Mouse (Mus musculus): ENCODE results near the gene Ddx43. TPM values are rescaled to one million over a fixed set of nuclear protein-coding genes. Genes with fewer than 3 reads are reported as not detected.
"Not testable (repeated sequence)": the region's sequence is repeated elsewhere in the genome, so short reads cannot be mapped to it uniquely, and the experiment has no call there.

Gene Ddx43
- polyA plus RNA-seq, 1 experiment from 2014 or later, result 0.34 TPM

- Histone ChIP-seq H3K4me2 (replicated peaks) (no peak overlapping the region), H3K4me3 (no peak overlapping the region), H3K27me3 (no peaks in the 10 kb centered on the region), H3K27ac (no peak overlapping the region), H3K36me3 (no peaks in the 10 kb centered on the region), H3K4me1 (no peaks in the 10 kb centered on the region), H3K9me3 (replicated peaks) (no peaks in the 10 kb centered on the region), H3K9ac (no peak overlapping the region)
- 81% methylated on average over 6 of the region's 6 CpGs for WGBS
- no peak for ATAC-seq (ENCODE audit: low FRiP score)
Measured at GRCm38 (mm10) chr9:78363374-78363773, 32.2 kb upstream of the Ddx43 start.

GRCm38 (mm10) chr9:78364701-78365100, 30.9 kb upstream of the Ddx43 start:
- no peak for ATAC-seq (ENCODE audit: low FRiP score)
- H3K9ac ChIP-seq, result no peak overlapping the region
- no peaks in the 10 kb centered on the region for H3K36me3 ChIP-seq
- no peaks in the 10 kb centered on the region for H3K4me1 ChIP-seq
- 85% methylated on average over 6 of the region's 6 CpGs for WGBS
- H3K9me3 ChIP-seq (replicated peaks), result no peaks in the 10 kb centered on the region
- no peak overlapping the region for H3K27ac ChIP-seq
- no peak overlapping the region for H3K4me3 ChIP-seq
- no peaks in the 10 kb centered on the region for H3K27me3 ChIP-seq
- H3K4me2 ChIP-seq (replicated peaks), result no peak overlapping the region

DNA sequence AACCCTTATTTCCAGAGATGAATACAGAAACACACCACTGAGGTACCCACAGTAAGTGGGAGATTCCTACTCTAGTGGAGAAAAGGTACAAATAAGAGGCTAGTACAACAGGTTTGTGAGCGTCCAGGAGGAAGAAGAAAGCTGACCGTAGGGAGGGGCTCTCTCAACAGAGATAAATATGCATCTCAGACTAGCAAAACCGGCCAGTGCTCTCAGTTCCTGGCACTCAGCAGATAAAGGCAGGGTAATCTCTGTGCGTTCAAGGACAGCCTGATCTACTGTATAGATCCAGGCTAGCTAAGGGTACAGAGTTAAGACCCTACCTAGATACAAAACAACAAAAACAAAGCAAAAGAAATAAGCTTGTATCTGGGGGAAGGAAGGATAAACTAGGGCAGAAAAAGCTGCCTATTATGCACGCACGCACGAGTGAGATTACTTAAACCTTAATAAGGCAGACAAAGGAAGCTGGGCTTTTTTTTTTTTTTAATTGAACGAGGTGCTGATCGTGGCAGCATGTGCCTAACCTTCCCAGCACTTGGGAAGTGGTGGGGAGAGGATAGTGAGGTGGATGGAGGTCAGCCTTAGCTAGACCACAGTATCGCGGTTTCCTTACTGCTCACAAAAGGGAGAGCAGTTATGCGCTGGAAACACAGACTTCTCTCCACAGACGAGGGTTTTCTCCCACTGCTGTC, 29.6 kb upstream of the Ddx43 start:
- H3K9me3 ChIP-seq (replicated peaks), result no peaks in the 10 kb centered on the region

DNA sequence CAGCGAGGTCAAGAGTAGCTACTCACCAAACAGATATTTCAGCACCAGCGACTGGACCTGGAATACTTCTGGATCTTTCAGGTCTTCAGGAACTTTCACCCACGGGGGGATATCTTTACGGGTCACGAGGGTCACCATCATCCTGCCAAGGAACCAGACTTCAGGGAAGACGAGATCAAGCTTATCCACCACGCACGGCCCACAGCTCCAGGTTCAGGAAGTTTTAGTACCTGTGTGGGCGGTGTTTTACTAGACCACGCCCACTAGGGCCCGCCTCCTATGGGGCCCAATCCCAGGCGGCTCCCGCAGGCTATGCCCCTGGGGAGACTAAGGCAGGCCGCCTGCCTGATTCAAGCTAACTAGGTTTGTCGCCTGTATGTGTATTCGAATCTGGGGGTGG, 27.6 kb upstream of the Ddx43 start, which contains the start of gene Dppa5a:
TSS of gene Dppa5a (minus strand) at position 219 of the 400 bp plus-strand sequence.
- H3K27ac ChIP-seq; H3K36me3 ChIP-seq; H3K9me3 ChIP-seq (replicated peaks); H3K4me2 ChIP-seq (replicated peaks); ATAC-seq (ENCODE audit: low FRiP score); H3K27me3 ChIP-seq; H3K9ac ChIP-seq; H3K4me3 ChIP-seq; H3K4me1 ChIP-seq: not testable (repeated sequence)
- 94% methylated on average over 16 of the region's 16 CpGs for WGBS

More for the DNA sequence above, 29.6 kb upstream of the Ddx43 start:
- H3K27ac ChIP-seq, result no peak overlapping the region
- no peak overlapping the region for H3K9ac ChIP-seq
- H3K4me3 ChIP-seq, result no peak overlapping the region
- H3K4me2 ChIP-seq (replicated peaks), result no peak overlapping the region
- ATAC-seq (ENCODE audit: low FRiP score), result no peak
- H3K27me3 ChIP-seq, result no peaks in the 10 kb centered on the region
- 87% methylated on average over 13 of the region's 13 CpGs for WGBS
- H3K4me1 ChIP-seq, result no peaks in the 10 kb centered on the region
- no peaks in the 10 kb centered on the region for H3K36me3 ChIP-seq

DNA sequence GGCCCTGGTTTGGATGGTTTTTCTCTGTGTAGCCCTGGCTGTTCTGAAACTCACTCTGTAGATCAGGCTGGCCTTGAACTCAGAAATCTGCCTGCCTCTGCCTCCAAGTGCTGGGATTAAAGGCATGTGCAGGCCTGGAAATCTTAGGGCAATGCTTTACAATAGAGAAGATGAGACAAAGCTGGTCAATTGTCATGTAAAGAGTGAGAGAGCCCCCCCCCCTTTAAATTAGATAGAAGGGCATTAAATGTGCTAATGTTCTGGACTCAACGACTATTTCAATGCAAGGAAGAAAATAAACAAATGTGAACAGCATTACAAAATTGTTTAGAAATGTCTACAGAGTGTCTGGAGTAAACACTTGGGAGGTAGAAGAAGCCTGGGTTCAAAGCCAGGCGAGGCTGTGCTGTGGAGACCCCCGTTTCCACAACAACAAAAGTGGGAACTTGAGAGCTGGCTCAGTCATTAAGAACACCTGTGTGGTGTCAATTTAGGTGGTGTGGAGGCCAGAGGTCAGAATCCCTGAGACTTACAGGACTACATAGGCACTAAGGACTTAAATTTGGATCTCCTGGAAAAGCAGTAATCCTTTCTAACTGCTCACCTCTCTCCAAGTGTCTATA, 26.8 kb upstream of the Ddx43 start:
- Histone ChIP-seq H3K4me2 (replicated peaks) (no peak overlapping the region), H3K27me3 (no peaks in the 10 kb centered on the region), H3K4me3 (no peak overlapping the region), H3K36me3 (no peaks in the 10 kb centered on the region), H3K9ac (no peak overlapping the region), H3K27ac (no peak overlapping the region), H3K9me3 (replicated peaks) (no peaks in the 10 kb centered on the region), H3K4me1 (no peaks in the 10 kb centered on the region)
- ATAC-seq (ENCODE audit: low FRiP score), result no peak
- WGBS, result 72% methylated on average over 3 of the region's 3 CpGs

- H3K27ac ChIP-seq, result no peak overlapping the region
- no peak overlapping the region for H3K4me2 ChIP-seq (replicated peaks)
- H3K9me3 ChIP-seq (replicated peaks), result no peaks in the 10 kb centered on the region
- H3K4me3 ChIP-seq, result no peak overlapping the region
- WGBS, result 91% methylated on average over 2 of the region's 2 CpGs
- ATAC-seq (ENCODE audit: low FRiP score), result no peak
- H3K4me1 ChIP-seq, result no peaks in the 10 kb centered on the region
- H3K36me3 ChIP-seq, result no peaks in the 10 kb centered on the region
- no peaks in the 10 kb centered on the region for H3K27me3 ChIP-seq
- no peak overlapping the region for H3K9ac ChIP-seq
Measured at GRCm38 (mm10) chr9:78369349-78369748, 26.2 kb upstream of the Ddx43 start.

DNA sequence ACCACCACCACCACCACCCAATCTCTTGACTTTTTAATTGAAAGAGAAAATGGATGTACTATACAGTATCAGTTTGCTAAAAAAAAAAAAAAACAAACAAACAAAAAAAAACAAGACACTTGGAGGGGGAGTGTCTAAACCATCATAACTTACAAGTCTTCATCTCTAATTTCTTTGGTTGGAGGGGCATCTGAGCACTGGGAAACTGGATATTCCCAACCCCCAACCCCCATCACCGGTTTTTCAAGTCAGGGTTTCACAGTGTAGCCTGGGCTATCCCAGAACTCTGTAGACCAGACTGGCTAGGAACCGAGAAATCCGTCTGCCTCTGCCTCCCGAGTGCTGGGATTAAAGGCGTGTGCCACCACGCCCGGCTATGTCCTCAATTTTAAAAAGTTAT, 25.8 kb upstream of the Ddx43 start:
- no peaks in the 10 kb centered on the region for H3K27me3 ChIP-seq
- H3K27ac ChIP-seq, result no peak overlapping the region
- H3K4me3 ChIP-seq, result no peak overlapping the region
- no peaks in the 10 kb centered on the region for H3K36me3 ChIP-seq
- WGBS, result 82% methylated on average over 7 of the region's 7 CpGs
- H3K4me1 ChIP-seq, result no peaks in the 10 kb centered on the region
- ATAC-seq (ENCODE audit: low FRiP score), result no peak
- H3K9me3 ChIP-seq (replicated peaks), result no peaks in the 10 kb centered on the region
- H3K9ac ChIP-seq, result no peak overlapping the region
- H3K4me2 ChIP-seq (replicated peaks), result no peak overlapping the region

DNA sequence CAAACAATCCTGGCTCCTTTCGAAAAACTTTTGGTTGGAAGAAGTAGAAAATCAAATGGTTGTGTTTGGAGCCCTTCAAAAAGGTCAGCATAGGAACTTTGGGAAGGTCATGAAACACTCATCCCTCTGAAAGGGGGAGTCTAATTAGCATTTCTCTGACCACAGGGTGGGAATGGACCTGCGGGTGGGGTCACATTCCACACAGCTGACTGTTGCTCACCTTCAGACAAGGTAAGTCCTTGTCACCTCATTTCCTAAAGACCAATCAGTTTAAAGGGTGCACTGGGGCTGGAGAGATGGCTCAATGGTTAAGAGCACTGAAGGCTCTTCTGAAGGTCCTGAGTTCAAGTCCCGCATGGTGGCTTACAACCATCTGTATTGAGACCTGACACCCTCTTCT, 24.1 kb upstream of the Ddx43 start:
- Histone ChIP-seq H3K4me2 (replicated peaks) (no peak overlapping the region), H3K4me1 (no peaks in the 10 kb centered on the region), H3K4me3 (no peak overlapping the region), H3K27me3 (no peaks in the 10 kb centered on the region), H3K36me3 (no peaks in the 10 kb centered on the region), H3K27ac (no peak overlapping the region), H3K9me3 (replicated peaks) (no peaks in the 10 kb centered on the region), H3K9ac (no peak overlapping the region)
- no peak for ATAC-seq (ENCODE audit: low FRiP score)
- WGBS, result 97% methylated on average over 3 of the region's 3 CpGs

- H3K4me1 ChIP-seq, result peaks cover 5% of the 10 kb centered on the region
- no peaks in the 10 kb centered on the region for H3K27me3 ChIP-seq
- WGBS, result 81% methylated on average over 10 of the region's 10 CpGs
- no peak for ATAC-seq (ENCODE audit: low FRiP score)
- H3K4me2 ChIP-seq (replicated peaks), result no peak overlapping the region
- no peak overlapping the region for H3K4me3 ChIP-seq
- no peak overlapping the region for H3K9ac ChIP-seq
- H3K36me3 ChIP-seq, result no peaks in the 10 kb centered on the region
- H3K27ac ChIP-seq, result no peak overlapping the region
- no peaks in the 10 kb centered on the region for H3K9me3 ChIP-seq (replicated peaks)
Measured at GRCm38 (mm10) chr9:78372827-78373504, 22.6 kb upstream of the Ddx43 start.

DNA sequence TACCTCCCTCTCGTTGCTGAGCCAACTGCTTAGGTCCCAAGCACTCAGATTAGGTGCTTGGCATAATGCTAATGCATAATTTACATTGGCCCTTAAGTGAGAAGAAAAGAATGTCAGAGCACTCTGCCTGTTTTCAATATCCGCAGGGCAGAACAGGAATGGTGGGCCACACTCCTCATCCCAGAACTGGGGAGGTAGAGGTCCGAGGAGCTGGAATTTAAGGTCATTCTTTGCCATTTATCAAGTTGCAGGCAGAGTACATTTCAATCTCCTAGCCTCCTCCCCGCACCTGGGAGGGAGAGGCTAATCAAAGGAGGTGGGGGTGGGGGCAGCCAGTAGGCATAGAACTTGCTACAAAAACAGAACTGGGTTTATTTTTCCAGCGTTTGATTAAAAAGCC, 21.2 kb upstream of the Ddx43 start:
- no peak overlapping the region for H3K4me2 ChIP-seq (replicated peaks)
- peaks cover 14% of the 10 kb centered on the region for H3K4me1 ChIP-seq
- H3K27ac ChIP-seq, result no peak overlapping the region
- H3K36me3 ChIP-seq, result no peaks in the 10 kb centered on the region
- 66% methylated on average over 5 of the region's 5 CpGs for WGBS
- no peaks in the 10 kb centered on the region for H3K27me3 ChIP-seq
- no peaks in the 10 kb centered on the region for H3K9me3 ChIP-seq (replicated peaks)
- no peak overlapping the region for H3K4me3 ChIP-seq
- no peak for ATAC-seq (ENCODE audit: low FRiP score)
- no peak overlapping the region for H3K9ac ChIP-seq

DNA sequence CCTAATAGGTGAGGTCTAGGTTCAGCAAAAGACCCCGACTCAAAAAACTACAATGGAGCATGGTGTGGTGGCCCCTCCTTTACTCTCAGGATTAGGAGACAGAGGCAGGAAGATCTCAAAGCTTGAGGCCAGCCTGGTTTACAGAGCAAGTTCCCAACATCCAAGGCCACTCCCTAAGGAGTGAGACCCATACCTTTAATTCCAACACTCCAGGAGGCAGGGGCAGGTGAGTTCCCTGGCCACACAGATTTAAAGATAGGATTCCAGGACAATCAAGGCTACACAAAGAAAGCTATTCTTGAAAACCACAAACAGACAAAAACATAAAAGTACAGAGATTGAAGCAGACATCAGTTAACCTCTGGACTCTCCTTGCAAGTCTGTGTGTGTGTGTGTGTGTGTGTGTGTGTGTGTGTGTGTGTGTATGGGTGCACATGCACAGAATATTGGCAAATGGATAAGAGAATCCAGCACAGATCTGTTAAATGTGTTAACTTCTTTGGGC, 20.6 kb upstream of the Ddx43 start:
- H3K4me1 ChIP-seq, result peaks cover 14% of the 10 kb centered on the region
- 81% methylated on average over 1 of the region's 1 CpGs for WGBS
- no peak for ATAC-seq (ENCODE audit: low FRiP score)
- H3K4me2 ChIP-seq (replicated peaks), result no peak overlapping the region
- H3K27ac ChIP-seq, result no peak overlapping the region
- no peaks in the 10 kb centered on the region for H3K9me3 ChIP-seq (replicated peaks)
- no peak overlapping the region for H3K4me3 ChIP-seq
- H3K9ac ChIP-seq, result no peak overlapping the region
- H3K36me3 ChIP-seq, result no peaks in the 10 kb centered on the region
- no peaks in the 10 kb centered on the region; the same call in 1 of the 2 replicates for H3K27me3 ChIP-seq

DNA sequence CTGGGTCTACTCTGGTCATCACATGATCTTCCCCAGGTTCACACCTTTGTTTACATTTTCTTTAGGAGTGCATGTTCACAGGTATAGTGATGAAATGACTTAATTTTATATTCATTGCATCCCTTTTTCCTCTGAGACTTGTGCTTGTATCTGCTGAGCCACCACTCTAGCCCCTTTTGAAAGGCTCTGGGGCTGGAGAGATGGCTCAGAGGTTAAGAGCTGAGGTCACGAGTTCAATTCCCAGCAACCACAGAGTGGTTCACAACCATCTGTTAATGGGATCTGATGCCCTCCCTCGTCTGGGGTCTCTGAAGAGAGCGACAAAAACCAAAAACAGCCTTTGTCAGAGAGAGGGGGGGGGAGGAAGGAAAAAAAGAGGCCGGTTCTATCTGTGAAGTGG, 20.1 kb upstream of the Ddx43 start:
- Histone ChIP-seq H3K9me3 (replicated peaks) (no peaks in the 10 kb centered on the region), H3K4me3 (no peak overlapping the region), H3K27ac (no peak overlapping the region), H3K27me3 (no peaks in the 10 kb centered on the region; the same call in 1 of the 2 replicates), H3K36me3 (no peaks in the 10 kb centered on the region), H3K4me1 (peaks cover 14% of the 10 kb centered on the region), H3K9ac (no peak overlapping the region), H3K4me2 (replicated peaks) (no peak overlapping the region)
- WGBS, result 63% methylated on average over 4 of the region's 4 CpGs
- ATAC-seq (ENCODE audit: low FRiP score), result no peak

All from hindbrain, embryonic 12.5 days (tissue).